Mouse (Mus musculus) myocyte (in vitro differentiated cells): ENCODE data around the gene Spred2. TPM values are rescaled to one million over a fixed set of nuclear protein-coding genes. Genes with fewer than 3 reads are reported as not detected.
A peak's percentile ranks its signal among the peaks of the same experiment; 100 is the strongest.

Source experiments
- H3K27me3 ChIP-seq: one replicate; pipeline ENCODE4 v1.6.1; 2011; ENCODE audit not compliant: control insufficient read depth, insufficient read depth, insufficient read length
- H3K36me3 ChIP-seq: one replicate; pipeline ENCODE4 v1.6.1; 2011; ENCODE audit not compliant: control insufficient read depth, insufficient read depth
- H3K4me2 ChIP-seq: one replicate; pipeline ENCODE4 v1.6.1; 2011; ENCODE audit warnings: low read depth, control low read depth
- H3K4me3 ChIP-seq: one replicate; pipeline ENCODE4 v1.5.1; 2011; ENCODE audit warnings: mild to moderate bottlenecking, control low read depth, moderate library complexity
- H3K79me2 ChIP-seq: one replicate; pipeline ENCODE4 v1.6.1; 2011; ENCODE audit not compliant: control insufficient read depth, insufficient read depth
- H3ac ChIP-seq: one replicate; pipeline ENCODE4 v1.6.1; 2011; ENCODE audit not compliant: control insufficient read depth, insufficient read length
- CEBPB ChIP-seq: IDR thresholded peaks from 2 replicates; pipeline ENCODE4 v1.6.1; 2011; ENCODE audit warnings: mild to moderate bottlenecking, moderate library complexity; ENCODE audit not compliant: poor library complexity, insufficient read depth, severe bottlenecking
- E2F4 ChIP-seq: IDR thresholded peaks from one replicate; pipeline ENCODE4 v1.6.1; 2011; ENCODE audit warnings: mild to moderate bottlenecking, control low read depth, moderate library complexity; ENCODE audit not compliant: insufficient read depth
- MAX ChIP-seq: IDR thresholded peaks from one replicate; pipeline ENCODE4 v1.6.1; 2011; ENCODE audit warnings: low read depth, mild to moderate bottlenecking, control low read depth
- MYOD1 ChIP-seq, 3 experiments: IDR thresholded peaks; one replicate each; pipeline ENCODE4 v1.6.1; 2011; ENCODE audit warnings: control low read depth in 2 of 3, low read depth in 2 of 3, mild to moderate bottlenecking in 2 of 3, moderate library complexity in 1 of 3; ENCODE audit not compliant: insufficient read length in 2 of 3, control insufficient read depth in 1 of 3
- MYOG ChIP-seq, 3 experiments: IDR thresholded peaks; one replicate each; pipeline ENCODE4 v1.6.1; 2011; ENCODE audit warnings: control low read depth in 2 of 3, low read depth in 2 of 3, mild to moderate bottlenecking in 2 of 3; ENCODE audit not compliant: insufficient read length in 2 of 3, control insufficient read depth in 1 of 3, insufficient read depth in 1 of 3
- POLR2A ChIP-seq: IDR thresholded peaks from one replicate; pipeline ENCODE4 v1.6.1; 2011; ENCODE audit warnings: low read depth, mild to moderate bottlenecking, control low read depth, moderate library complexity; ENCODE audit not compliant: insufficient read length
- POLR2AphosphoS2 ChIP-seq: IDR thresholded peaks from one replicate; pipeline ENCODE4 v1.6.1; 2011; ENCODE audit warnings: low read depth, control low read depth; ENCODE audit not compliant: insufficient read length
- REST ChIP-seq: IDR thresholded peaks from one replicate; pipeline ENCODE4 v1.6.1; 2011; ENCODE audit warnings: mild to moderate bottlenecking, control low read depth, moderate library complexity; ENCODE audit not compliant: insufficient read depth, insufficient read length
- SRF ChIP-seq: IDR thresholded peaks from one replicate; pipeline ENCODE4 v1.6.1; 2011; ENCODE audit warnings: low read depth; ENCODE audit not compliant: control insufficient read depth, insufficient read length
- TCF12 ChIP-seq: IDR thresholded peaks from one replicate; pipeline ENCODE4 v1.6.1; 2011; ENCODE audit warnings: mild to moderate bottlenecking, control low read depth; ENCODE audit not compliant: poor library complexity, insufficient read depth, severe bottlenecking
- TCF3 ChIP-seq: IDR thresholded peaks from one replicate; pipeline ENCODE4 v1.6.1; 2011; ENCODE audit warnings: low read depth, control low read depth; ENCODE audit not compliant: insufficient read length
- USF1 ChIP-seq: IDR thresholded peaks from one replicate; pipeline ENCODE4 v1.6.1; 2011; ENCODE audit warnings: low read depth, mild to moderate bottlenecking, control low read depth, moderate library complexity
- polyA plus RNA-seq: library from polyadenylated mRNA; unstranded; fragments of >200 nt; fragmentation: generic; extraction: Trizol; gene quantifications from one replicate; pipeline ENCODE4 v1.2.1, GENCODE M21; 2012; ENCODE audit warnings: missing spikeins

Gene Spred2
- polyA plus RNA-seq, 1 experiment = 15.7 TPM

DNA sequence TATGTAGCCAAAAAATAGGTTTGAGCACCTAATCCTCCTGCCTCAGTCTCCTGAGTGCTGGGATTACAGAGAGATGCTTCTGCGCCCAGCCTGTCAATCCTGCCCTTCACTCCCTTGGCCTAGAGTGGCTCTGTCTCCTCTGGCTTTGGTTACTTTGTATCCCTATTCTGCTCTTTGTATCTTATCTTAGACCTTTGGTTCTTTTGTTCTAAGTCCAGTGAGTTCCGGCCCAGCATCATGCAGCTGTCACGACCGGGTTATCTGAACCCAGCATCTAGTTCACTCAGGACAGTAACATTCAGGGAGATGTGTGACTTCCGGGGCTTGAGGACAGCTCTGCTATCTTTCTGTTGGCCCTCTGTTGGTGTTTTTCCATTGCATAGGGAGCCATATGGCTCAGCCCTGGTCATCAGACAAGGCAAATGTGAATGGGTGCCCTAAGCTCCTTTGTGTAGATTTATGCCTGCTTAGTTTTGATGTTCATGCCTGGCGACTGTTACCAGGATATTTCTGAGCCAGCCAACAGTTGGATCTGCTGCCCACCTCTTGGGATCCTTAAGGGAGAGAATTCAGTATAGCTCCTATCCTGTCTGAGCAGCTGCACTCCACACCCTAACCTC, 109.5 kb downstream of the Spred2 start:
- Histone ChIP-seq H3K27me3 (no peaks in the 10 kb centered on the region), H3K4me3 (no peak overlapping the region), H3ac (no peak overlapping the region), H3K79me2 (no peaks in the 10 kb centered on the region), H3K36me3 (no peaks in the 10 kb centered on the region), H3K4me2 (no peak overlapping the region)
- no peak for TF ChIP-seq CEBPB
- no peak for TF ChIP-seq POLR2A
- TF ChIP-seq POLR2AphosphoS2 = no peak
- no peak for TF ChIP-seq E2F4
- no peak for TF ChIP-seq TCF3
- no peak for TF ChIP-seq MYOD1 (IDR thresholded peaks at IDR 0.05; ENCODE audit: control insufficient read depth in 1 of 3, insufficient read length in 2 of 3, low read depth in 2 of 3)
- TF ChIP-seq SRF = no peak
- TF ChIP-seq MYOG (IDR thresholded peaks at IDR 0.05; ENCODE audit: control insufficient read depth in 1 of 3, insufficient read depth in 1 of 3, insufficient read length in 2 of 3, low read depth in 2 of 3) = no peak
- TF ChIP-seq TCF12 = no peak
- no peak for TF ChIP-seq MAX
- no peak for TF ChIP-seq USF1

DNA sequence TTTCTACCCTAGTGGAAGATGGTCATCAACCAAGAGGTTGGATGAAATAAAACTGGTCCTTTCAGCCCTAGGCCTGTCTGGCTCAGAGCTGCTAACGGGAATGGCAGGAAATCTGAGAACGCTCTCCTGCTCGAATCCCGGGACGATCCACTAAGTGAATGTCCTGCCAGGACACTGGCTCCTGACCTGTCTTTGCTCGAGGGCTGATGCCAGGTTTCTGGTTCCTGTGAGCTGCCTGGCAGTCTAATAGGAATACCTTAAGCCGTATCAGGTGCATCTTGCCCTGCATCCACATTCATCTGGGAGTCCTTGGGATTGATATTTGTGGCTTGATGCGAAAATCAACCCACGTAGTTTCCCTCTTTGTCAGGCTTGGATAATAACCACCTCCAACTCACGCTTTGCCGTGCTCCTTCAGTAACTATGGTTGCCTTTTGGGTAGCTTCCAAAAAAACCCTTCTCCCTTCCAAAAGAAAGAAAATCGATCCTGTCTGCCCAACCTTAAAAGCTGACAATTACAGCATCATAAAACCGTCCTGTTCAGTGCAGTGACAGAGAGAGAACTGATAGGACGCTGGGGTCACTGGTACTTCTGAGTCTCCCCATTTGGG, 110.3 kb downstream of the Spred2 start:
- no peak overlapping the region for H3ac ChIP-seq
- H3K79me2 ChIP-seq = no peaks in the 10 kb centered on the region
- H3K4me2 ChIP-seq = no peak overlapping the region
- H3K27me3 ChIP-seq = no peaks in the 10 kb centered on the region
- H3K4me3 ChIP-seq = no peak overlapping the region
- H3K36me3 ChIP-seq = no peaks in the 10 kb centered on the region
- TF ChIP-seq REST (no peak), TCF12 (no peak), USF1 (no peak), SRF (no peak), MYOD1 (IDR thresholded peaks at IDR 0.05; ENCODE audit: control insufficient read depth in 1 of 3, insufficient read length in 2 of 3, low read depth in 2 of 3) (no peak), MYOG (IDR thresholded peaks at IDR 0.05; ENCODE audit: control insufficient read depth in 1 of 3, insufficient read depth in 1 of 3, insufficient read length in 2 of 3, low read depth in 2 of 3) (no peak), TCF3 (no peak)

DNA sequence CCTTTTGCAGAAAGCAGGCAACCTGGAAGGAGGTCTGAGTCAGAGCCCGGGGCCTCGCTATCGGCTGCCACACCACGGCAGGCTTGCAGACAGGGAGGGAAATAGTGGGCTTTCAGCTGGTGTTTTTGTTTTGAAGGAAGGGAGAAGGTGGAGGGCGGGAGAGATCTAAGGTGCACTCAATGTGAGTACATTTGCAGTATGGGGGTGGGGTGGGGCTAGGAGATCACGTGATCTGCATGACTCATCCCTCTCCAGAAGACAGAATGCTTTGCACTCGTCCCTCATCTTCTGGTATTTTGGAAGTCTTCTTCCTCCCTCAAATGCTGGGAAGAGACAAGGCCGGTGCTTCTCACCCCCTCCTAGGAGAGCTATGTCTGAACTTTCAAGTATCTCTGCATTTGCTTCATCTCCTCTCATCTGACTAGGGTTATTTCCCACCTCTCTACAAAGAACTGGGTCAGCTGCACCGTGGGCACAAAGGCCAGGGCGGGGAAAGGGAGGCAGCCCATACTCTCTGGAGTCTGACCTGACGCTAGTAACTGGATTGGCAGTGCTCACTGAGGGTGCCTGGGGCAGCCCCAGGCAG, 111.3 kb downstream of the Spred2 start:
- TF ChIP-seq POLR2A (no peak), USF1 (peak; percentile 91)
- no peaks in the 10 kb centered on the region for H3K27me3 ChIP-seq

DNA sequence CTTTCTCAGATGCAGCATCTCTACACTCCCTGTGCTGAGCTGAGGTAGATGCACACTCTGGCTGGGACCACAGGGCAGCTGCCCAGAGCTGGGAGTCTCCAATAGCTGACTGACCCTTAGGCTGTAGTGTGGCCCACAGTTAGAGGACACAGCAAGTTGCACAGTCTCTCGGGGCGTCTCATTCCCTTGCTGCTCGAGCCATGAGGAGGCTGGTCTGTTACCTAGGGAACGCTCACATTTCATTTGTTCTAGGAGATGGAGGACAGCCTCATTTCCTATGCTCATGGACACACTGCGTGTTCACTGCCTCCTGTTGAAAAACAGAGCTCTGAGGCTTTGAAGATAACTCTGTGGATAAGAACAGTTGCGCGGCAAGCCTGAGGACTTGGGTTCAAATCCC, 111.8 kb downstream of the Spred2 start:
- Histone ChIP-seq H3ac (peak overlapping the region; percentile 13), H3K4me2 (peak overlapping the region; percentile 43), H3K27me3 (no peaks in the 10 kb centered on the region), H3K79me2 (no peaks in the 10 kb centered on the region), H3K36me3 (no peaks in the 10 kb centered on the region), H3K4me3 (no peak overlapping the region)
- TF ChIP-seq SRF = no peak
- no peak for TF ChIP-seq POLR2AphosphoS2
- no peak for TF ChIP-seq TCF12
- no peak for TF ChIP-seq CEBPB
- no peak for TF ChIP-seq MYOG (IDR thresholded peaks at IDR 0.05; ENCODE audit: control insufficient read depth in 1 of 3, insufficient read depth in 1 of 3, insufficient read length in 2 of 3, low read depth in 2 of 3)
- TF ChIP-seq REST = no peak

More for the DNA sequence above, 111.3 kb downstream of the Spred2 start:
- no peak overlapping the region for H3K4me3 ChIP-seq
- peak overlapping the region; percentile 43 for H3K4me2 ChIP-seq
- H3K36me3 ChIP-seq = no peaks in the 10 kb centered on the region
- no peaks in the 10 kb centered on the region for H3K79me2 ChIP-seq
- H3ac ChIP-seq = peak overlapping the region; percentile 13

GRCm38 (mm10) chr11:20037739-20038138, 113.6 kb downstream of the Spred2 start:
- Histone ChIP-seq H3K4me3 (no peak overlapping the region), H3K79me2 (no peaks in the 10 kb centered on the region), H3ac (no peak overlapping the region), H3K4me2 (no peak overlapping the region), H3K36me3 (no peaks in the 10 kb centered on the region), H3K27me3 (no peaks in the 10 kb centered on the region)
- no peak for TF ChIP-seq SRF
- peak in 1 of 3 experiments; percentile 78 for TF ChIP-seq MYOD1 (IDR thresholded peaks at IDR 0.05; ENCODE audit: control insufficient read depth in 1 of 3, insufficient read length in 2 of 3, low read depth in 2 of 3)
- TF ChIP-seq MYOG (IDR thresholded peaks at IDR 0.05; ENCODE audit: control insufficient read depth in 1 of 3, insufficient read depth in 1 of 3, insufficient read length in 2 of 3, low read depth in 2 of 3) = peak in 1 of 3 experiments; percentile 81
- peak; percentile 42 for TF ChIP-seq POLR2A
- TF ChIP-seq CEBPB = peak; percentile 100
- no peak for TF ChIP-seq MAX
- peak; percentile 17 for TF ChIP-seq TCF12
